Mouse (Mus musculus) urinary bladder, adult 18-20 months (tissue): ENCODE results near the gene Gm9936.
"Not testable (repeated sequence)": the region's sequence is repeated elsewhere in the genome, so short reads cannot be mapped to it uniquely, and the experiment has no call there.

ENCODE experiments used
- DNase-seq, 2 experiments: peaks; one replicate each; pipeline ENCODE4 v3.0.0; 2022; ENCODE audit warnings: low spot score in 2 of 2, mixed read lengths in 2 of 2

The Gm9936 gene

DNA sequence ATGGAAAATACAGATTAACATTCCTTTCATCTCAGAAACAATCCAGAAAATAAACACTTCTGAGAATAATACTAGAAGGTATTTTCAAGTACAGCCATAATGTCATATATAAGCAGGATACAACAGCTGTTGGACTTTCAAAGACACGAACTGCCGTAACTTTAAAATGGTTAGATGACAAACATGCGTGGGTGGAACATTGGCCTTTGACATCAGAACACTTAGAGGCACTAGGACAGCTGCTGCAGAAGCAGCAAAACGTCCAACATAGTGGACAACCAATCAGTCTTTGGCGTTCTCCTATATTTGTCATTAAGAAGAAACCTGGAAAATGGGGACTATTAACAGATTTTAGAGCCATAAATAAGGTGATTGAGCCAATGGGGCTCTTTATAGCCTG is 18.0 kb downstream of the Gm9936 start:
- not testable (repeated sequence) for DNase-seq

DNA sequence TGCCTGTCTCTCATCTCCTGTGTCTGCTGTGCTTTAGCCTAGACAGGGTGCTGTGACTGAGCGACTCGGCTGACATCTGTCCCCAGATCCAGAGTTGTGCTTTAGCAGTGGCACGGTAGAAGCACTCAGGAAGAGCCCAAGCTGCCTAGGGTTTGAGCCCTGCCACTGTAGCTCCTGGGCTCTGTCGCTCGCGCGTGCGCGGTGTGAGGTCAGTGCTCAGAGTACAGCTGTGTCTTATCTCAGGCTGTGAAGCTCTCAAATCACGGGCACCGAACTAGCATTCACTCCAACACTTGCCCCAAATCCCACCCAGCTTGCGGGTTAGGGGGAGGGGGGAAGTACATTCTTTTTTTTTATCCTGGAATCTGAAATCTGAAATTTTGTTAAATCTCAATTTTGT is 21.6 kb downstream of the Gm9936 start:
- DNase-seq = no peak

DNA sequence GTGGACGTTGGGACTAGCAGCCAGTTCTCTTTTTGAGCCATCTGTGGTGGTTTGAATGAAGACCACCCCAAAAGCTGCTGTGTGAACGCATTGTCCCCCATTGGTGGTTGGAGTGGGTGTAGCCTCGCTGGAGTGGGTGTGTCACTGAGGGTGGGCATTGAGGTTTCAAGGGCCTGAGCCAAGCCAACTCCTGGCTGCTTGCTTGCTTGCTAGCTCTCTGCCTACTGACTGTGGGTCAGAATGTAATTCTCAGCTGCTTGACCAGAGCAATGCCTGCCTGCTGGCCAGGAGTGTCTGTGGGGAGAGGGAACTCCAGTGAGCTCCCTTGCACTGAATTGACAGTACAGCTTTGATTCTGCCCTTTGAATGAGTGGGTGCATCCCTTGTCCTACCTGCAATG is 28.7 kb downstream of the Gm9936 start:
- DNase-seq = no peak

DNA sequence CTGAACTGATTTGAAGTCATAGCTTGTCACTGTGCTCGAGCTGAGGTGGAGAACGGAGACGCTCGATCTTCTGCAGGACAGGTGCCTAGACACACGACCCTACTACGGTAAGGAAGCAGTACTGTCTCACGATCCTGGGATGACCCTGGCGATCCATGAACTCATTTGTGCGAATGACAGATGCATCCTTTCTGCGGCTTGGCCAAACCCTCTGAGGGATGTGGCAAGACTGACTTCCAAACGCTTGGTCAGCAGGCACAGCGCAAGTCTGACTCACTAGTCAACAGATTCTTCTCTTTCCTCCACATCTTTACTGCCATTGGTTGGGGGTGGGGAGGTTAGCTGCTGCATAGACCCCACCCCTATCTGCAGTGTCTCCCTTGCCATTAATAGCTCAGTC is 31.1 kb downstream of the Gm9936 start:
- DNase-seq = no peak

DNA sequence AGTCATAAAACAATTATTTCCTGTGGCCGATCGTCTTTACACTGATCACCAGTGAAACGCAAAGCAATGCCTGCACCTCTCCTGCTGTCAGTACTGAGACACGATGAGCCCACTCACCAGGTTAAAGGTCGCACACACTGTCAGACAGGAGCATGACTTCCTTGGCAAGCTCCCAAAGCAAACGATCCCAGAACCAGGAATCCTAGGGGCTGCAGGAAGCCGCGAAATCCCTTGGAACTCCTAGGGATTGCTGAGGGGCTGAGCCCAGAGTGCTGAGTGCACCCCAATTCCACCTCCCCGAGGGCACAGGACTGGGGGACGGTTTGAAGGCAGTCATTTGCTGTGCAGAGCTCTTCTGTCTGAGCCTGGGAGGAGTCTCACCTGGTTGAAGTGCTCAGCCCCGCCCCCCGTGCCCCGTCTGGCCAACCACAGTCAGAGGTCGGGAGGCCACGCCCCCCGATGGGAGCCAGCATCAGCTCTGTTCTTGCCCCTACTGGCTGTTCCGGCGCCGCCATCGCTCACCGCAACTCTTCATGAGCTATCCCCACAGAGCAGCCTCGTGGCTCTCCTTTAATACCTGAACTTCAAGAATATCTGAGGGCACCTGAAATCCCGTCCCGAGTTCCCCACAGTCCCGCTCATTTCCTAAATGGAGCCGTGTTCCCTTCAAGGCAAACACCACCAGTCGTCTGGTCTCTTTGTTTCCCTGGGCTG is 32.3 kb downstream of the Gm9936 start:
- DNase-seq = peak; percentile 53 to 62

DNA sequence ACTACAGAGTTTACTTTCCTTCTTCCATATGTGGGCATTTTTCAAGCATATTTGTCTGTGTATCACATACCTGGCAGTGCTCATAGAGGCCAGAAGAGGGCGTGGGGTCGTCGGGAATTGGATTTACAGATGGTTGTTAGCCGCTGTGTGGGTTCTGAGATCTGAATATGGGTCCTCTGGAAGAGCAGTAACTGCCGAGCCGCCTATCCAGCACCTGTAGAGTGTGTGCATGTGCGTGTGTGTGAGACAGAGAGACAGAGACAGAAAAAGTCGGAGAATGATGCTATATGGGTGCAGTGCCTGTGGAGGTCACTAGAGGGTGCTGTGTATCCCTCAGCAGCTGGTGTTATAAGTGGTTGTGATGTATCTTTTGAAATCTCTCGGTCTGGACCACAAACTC is 34.3 kb downstream of the Gm9936 start:
- DNase-seq = no peak

DNA sequence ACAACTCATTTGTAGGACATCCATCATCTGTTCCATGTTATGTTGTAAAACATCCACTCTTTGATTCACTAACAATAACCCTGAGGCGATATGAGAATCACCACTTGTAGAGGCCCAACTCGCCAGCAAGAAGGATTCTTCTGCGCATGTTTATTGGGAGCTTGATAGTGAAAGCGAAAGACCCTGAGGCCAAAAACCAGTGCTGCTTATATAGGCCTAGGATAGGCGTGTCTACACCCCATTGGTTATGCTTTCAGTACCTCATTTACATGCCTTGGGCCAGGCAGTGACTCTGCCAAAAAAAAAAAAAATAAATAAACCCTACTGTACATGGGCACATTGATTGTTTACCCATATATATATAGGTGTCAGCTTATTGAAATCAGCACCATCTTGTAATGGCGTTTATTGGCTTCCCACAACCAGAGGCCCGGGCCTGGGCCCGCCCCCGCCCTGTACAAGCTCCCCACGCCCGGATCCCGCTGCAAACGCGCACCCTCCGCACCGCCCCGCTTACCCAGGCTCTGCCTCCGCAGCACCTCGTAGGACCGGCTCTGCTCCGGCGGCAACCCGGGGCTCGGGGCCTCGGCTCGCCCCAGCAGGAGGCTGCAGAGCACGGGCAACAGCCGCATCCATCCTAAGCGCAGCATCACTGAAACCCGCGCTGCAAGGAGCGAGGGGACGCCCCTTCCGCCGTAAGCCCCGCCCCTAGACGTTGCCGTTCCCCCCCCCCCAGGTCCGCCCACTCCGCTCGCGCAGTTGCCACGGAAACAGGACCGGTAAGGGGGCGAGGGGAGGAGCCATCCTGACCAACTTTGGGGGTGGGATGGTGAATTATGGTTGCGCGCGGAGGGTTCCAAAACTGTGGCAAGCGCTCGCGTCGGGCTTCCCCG is 35.4 kb downstream of the Gm9936 start, which contains the start of gene 1500011B03Rik:
Gene 1500011B03Rik (minus strand): TSS at position 673 of the 893 bp plus-strand sequence.
- DNase-seq = peak in 1 of 2 experiments; percentile 52

DNA sequence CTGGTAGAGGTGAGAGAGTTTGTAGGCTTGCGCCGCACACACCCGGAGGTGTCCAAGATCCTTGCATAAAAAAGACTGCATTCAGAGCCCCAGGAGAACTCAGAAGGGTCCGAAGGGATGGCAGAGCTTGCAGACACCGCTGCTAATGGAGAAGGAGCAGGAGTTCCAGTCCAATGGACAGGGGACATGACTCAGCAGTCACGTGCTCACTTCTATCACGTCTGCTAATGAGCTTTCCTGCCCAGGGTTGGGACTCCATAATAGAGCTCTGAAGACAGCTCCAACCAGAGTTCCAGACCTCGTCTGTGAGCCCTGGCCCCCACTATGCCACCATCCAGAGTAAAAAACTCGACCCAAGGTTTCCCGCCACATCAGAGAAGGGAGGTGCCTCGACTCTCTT is 40.4 kb downstream of the Gm9936 start:
- DNase-seq = no peak

DNA sequence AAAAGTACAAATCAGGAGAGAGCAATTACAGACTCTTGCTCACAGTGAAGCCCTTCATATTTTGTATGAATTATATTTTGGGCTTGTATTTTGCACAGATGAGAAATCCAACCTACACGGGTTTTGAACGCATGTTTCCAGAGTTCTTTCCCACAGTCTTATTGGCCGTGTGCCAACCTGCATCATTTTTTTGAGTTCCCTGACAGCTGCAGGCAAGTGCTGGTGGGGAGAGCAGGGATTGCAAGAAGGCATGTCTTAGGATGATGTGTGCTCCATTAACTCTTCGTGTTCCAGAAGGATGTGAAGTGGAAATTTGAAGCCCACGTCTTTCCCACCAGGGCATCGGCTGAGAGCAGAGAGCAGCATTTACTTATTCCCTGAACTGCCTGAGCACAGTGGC is 41.9 kb downstream of the Gm9936 start:
- DNase-seq = no peak

DNA sequence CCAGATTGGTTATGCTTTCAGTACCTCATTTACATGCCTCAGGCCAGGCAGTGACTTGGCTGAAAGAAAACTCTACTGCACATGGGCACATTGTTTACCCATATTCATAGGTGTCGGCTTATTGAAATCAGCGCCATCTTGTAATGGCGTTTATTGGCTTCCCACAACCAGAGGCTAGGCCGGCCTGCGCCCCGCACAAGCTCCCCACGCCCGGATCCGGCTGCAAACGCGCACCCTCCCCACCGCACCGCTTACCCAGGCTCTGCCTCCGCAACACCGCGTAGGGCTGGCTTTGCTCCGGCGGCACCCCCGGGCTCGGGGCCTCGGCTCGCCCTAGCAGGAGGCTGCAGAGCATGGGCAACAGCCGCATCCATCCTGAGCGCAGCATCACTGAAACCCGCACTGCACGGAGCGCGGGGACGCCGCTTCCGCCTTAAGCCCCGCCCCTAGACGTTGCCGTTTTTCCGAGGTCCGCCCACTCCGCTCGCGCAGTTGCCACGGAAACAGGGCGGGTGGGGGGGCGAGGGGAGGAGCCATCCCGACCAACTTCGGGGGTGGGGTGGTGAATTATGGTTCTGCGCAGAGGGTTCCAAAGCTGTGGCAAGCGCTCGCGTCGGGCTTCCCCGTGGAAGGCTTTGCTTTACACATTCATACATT is 44.8 kb downstream of the Gm9936 start:
- DNase-seq = peak; percentile 65 to 75

DNA sequence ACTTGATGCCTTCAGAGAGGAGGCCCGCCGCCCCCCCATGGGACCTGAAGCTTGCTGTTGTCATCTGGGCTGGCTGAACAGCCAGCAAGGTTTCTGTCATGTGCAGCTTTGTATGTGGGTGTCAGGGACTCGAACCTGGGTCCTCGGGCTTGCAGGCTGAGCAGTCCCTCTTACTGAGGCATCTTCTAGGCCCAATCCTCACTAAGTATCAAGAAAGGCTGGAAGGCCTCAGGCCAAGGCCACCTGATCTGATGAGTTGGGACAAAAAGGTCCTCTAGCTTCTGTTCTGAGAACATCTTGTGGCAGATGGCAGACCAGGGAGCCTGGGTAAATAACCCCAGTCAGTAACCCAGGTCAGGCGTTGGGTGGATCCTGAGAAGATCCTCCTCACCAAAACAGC is 48.7 kb downstream of the Gm9936 start:
- DNase-seq = no peak

DNA sequence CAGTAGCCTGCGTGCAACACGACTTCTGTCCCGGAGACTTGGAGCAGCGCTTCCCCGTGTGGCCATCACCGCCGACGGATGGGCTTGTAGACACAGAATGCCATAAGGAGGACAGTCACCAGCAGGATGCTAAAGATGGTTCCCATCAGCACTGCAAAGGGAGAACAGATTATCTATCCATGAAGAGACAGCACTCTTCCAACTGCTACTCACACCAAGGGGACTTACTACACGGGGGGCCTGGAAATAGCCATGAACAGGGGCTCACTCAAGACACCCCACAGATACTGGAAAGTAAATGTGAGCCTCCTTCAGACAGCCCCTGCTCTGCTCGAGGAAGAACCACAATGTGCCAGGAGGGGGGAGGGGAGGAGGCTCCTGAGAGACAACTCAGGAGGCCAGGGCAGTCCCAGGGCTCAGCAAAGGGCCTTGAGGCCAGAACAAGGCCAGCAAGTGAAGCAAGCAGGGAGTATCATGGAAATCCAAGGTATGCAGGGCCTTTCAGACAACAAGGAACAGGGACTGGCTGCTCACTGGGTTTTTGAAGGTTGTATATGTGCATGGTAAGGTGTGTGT is 49.2 kb downstream of the Gm9936 start:
- no peak for DNase-seq

DNA sequence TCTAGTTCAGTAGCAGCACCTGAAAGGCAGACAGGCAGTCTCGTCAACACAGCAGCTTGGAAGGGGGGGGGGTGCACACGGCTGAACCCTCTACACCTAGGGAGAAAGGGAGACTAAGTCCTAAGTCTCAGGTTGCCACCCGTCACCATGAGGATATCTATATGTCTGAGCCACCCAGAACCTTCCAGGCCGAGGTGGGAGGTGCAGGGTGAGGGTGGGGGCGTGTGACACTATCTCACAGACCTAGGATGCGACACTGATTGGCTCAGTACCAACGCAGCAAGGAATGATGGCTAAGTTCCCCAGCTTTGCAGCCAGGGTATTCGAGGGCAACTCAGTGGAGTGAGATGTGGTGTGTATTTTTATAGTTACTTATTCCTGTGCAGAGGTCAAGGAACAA is 50.1 kb downstream of the Gm9936 start:
- DNase-seq = no peak

DNA sequence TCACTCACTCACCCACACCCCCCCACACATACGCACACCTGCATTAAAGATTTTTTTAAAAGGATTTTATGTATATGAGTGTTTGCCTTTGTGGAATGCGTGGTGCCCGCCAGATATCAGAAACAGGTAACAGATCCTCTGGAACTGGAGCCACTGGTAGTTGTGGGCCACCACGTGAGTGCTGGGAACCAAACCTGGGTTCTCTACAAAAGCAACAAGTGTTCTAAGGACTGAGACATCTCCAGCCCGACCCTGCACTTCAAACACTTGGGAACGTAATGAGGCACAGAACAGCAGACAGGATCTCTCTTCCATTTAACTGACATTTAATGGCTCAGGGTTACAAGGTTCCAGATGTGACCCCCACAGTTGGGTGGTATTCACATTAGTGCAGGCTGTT is 50.6 kb downstream of the Gm9936 start:
- no peak for DNase-seq

DNA sequence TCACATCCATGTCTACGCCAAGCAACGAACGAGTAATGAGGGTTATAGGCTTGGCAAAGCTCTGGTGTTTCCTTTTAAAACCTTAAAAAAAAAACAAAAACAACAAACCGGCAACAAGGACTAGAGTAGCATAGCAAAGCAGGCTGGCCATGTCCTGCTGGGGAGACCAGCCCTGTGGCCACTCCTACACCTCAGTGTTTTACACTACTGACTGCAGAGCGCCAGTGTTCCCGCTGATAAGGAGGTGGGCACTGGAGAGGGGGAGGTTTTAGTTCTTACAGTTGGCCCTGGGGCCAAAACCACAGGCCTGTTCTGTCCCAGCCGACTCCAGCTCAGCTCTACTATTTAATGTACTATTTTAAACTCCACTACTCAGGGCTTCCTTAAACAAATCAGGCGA is 51.0 kb downstream of the Gm9936 start:
- DNase-seq = no peak

DNA sequence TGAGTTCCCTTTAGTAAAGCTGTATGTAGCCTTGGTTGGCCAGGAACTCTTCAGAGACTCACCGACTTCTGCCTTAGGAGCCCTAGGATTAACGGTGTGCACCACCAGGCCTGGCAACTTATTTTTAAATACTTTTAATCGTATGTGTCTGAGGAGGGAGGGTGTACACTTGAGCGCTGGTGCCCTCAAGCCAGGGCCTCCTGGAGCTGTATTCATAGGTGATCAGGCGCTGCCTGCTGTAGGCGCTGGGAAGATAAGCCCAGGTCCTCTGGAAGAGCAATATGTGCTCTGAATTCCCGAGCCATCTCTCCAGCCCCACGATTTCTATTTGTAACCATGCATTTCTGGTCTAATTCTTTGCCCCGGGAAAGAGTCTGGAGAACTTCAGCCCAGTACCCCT is 51.4 kb downstream of the Gm9936 start:
- no peak for DNase-seq

DNA sequence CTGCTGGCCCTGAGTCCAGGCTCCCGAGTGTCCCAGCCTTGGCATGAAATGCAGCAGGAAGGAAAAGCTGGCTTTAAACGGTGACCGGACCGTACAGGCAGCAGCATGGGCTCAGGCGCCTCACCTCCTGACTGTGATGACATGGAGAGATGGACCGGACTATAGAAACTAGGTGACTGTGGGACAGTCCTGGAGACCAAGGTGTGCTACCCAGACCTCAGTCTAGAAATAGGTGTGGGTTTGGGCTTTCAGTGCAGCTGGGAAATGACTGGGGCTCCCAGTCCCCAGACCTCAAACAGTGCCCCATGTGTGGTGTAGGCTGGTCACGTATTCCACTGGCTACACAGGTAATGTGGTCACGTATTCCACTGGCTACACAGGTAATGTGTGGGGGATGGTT is 51.8 kb downstream of the Gm9936 start:
- no peak for DNase-seq
